Mouse (Mus musculus): ENCODE measurements at regions not wholly inside any gene's neighbourhood (a gene's known extent, or its start where the extent isn't known, plus 50 kb on each side); places are given as distances from the start of the nearest gene placed in this dataset.
A peak's percentile ranks its signal among the peaks of the same experiment; 100 is the strongest.

DNA sequence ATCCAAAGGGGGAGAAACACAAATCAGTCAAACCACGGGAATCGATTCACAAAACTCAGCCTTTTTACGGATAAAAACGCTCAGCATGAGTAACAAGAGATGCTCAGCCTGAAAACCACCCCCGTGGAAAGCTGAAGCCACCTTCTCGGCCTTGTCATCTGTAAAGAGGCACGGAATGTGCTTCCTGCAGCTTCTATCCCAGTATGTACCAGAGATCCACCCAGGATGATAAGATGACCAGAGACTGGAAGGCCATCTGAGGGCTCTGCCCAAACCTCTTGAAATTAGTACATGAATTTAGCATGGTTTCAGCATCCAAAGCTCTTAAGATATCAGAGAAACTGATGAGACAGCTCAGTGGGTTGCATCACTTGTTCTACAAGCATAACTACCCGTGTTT lies 149.0 kb upstream of the Mgmt start:
- H3K27me3 ChIP-seq (ENCODE audit: insufficient read depth, low read length) = no peaks in the 10 kb centered on the region
- no peaks in the 10 kb centered on the region for H3K4me1 ChIP-seq (ENCODE audit: insufficient read depth, low read length)
- H3K27ac ChIP-seq (ENCODE audit: low read length) = no peak overlapping the region
- no peak overlapping the region for H3K9ac ChIP-seq (replicated peaks; ENCODE audit: low read length)
- 75% methylated on average over 8 of the region's 8 CpGs for WGBS
- H3K4me2 ChIP-seq (replicated peaks; ENCODE audit: low read depth, low read length) = no peak overlapping the region
- no peak overlapping the region for H3K4me3 ChIP-seq (ENCODE audit: low read length)
- H3K9me3 ChIP-seq (ENCODE audit: low read length) = peaks cover 3% of the 10 kb centered on the region; the same call in 1 of the 2 replicates
- no peaks in the 10 kb centered on the region for H3K36me3 ChIP-seq (ENCODE audit: insufficient read depth, low read length)
- ATAC-seq (ENCODE audit: low FRiP score, low TSS enrichment) = no peak

DNA sequence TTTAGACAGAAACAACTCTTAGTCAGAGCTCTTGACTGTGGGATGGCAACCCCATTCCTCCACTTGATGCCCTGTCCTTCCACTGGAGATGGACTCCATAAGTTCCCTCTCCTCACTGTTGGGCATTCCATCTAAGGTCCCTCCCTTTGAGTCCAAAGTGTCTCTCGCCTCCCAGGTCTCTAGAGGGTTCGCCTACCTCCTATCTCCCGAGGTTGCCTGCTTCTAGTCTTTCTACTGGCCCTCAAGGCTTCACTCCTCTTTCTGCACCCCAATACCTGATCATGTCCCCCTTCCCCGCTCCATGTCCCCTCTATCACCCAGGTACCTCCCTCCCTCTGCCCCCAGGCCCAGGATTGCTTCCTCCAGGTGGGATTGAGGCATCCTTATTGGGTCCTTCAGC lies 142.9 kb upstream of the Mgmt start:
- Histone ChIP-seq H3K4me1 (ENCODE audit: insufficient read depth, low read length) (no peaks in the 10 kb centered on the region), H3K4me2 (replicated peaks; ENCODE audit: low read depth, low read length) (no peak overlapping the region), H3K9me3 (ENCODE audit: low read length) (no peaks in the 10 kb centered on the region), H3K4me3 (ENCODE audit: low read length) (no peak overlapping the region), H3K9ac (replicated peaks; ENCODE audit: low read length) (no peak overlapping the region), H3K27me3 (ENCODE audit: insufficient read depth, low read length) (no peaks in the 10 kb centered on the region), H3K27ac (ENCODE audit: low read length) (no peak overlapping the region), H3K36me3 (ENCODE audit: insufficient read depth, low read length) (no peaks in the 10 kb centered on the region)
- no peak for ATAC-seq (ENCODE audit: low FRiP score, low TSS enrichment)
- WGBS = 89% methylated on average over 4 of the region's 4 CpGs

DNA sequence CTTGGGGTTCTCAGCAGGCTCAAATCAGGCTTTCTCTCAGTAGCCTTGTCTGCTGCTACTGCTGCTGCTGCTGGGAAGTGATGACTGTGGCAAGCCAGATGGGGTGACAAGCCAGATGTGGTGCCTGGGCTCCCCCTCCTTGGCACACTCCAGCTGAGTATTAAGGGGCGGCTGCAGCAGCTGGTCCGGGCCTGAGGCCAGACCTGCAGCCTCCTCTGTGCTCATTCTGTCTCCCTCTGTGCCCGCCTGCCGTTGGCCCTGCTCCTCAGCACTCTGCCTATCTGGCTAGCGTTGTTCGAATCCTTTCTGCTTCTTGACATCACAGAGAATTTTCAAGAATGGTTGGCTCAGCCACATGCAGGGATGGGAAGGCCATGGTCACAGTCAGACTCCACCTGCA lies 139.6 kb upstream of the Mgmt start:
- no peaks in the 10 kb centered on the region for H3K9me3 ChIP-seq (ENCODE audit: low read length)
- H3K4me2 ChIP-seq (replicated peaks; ENCODE audit: low read depth, low read length) = no peak overlapping the region
- ATAC-seq (ENCODE audit: low FRiP score, low TSS enrichment) = no peak
- no peak overlapping the region for H3K27ac ChIP-seq (ENCODE audit: low read length)
- WGBS = 93% methylated on average over 6 of the region's 6 CpGs
- H3K9ac ChIP-seq (replicated peaks; ENCODE audit: low read length) = no peak overlapping the region
- H3K36me3 ChIP-seq (ENCODE audit: insufficient read depth, low read length) = no peaks in the 10 kb centered on the region
- H3K27me3 ChIP-seq (ENCODE audit: insufficient read depth, low read length) = peaks cover 7% of the 10 kb centered on the region
- H3K4me1 ChIP-seq (ENCODE audit: insufficient read depth, low read length) = no peaks in the 10 kb centered on the region
- H3K4me3 ChIP-seq (ENCODE audit: low read length) = no peak overlapping the region

GRCm38 (mm10) chr7:136765026-136765425 lies 129.4 kb upstream of the Mgmt start:
- peaks cover 6% of the 10 kb centered on the region; the same call in 1 of the 2 replicates for H3K27me3 ChIP-seq (ENCODE audit: insufficient read depth, low read length)
- WGBS = 28% methylated on average over 7 of the region's 7 CpGs
- H3K27ac ChIP-seq (ENCODE audit: low read length) = no peak overlapping the region
- no peak overlapping the region for H3K4me3 ChIP-seq (ENCODE audit: low read length)
- no peak overlapping the region for H3K4me2 ChIP-seq (replicated peaks; ENCODE audit: low read depth, low read length)
- no peak overlapping the region for H3K9ac ChIP-seq (replicated peaks; ENCODE audit: low read length)
- ATAC-seq (ENCODE audit: low FRiP score, low TSS enrichment) = no peak
- no peaks in the 10 kb centered on the region for H3K36me3 ChIP-seq (ENCODE audit: insufficient read depth, low read length)
- H3K9me3 ChIP-seq (ENCODE audit: low read length) = no peaks in the 10 kb centered on the region
- H3K4me1 ChIP-seq (ENCODE audit: insufficient read depth, low read length) = peaks cover 6% of the 10 kb centered on the region; the same call in 1 of the 2 replicates

GRCm38 (mm10) chr7:136767231-136767630 lies 127.2 kb upstream of the Mgmt start:
- WGBS = 53% methylated on average over 9 of the region's 9 CpGs
- H3K9me3 ChIP-seq (ENCODE audit: low read length) = no peaks in the 10 kb centered on the region
- no peaks in the 10 kb centered on the region for H3K36me3 ChIP-seq (ENCODE audit: insufficient read depth, low read length)
- no peak overlapping the region for H3K4me3 ChIP-seq (ENCODE audit: low read length)
- no peak for ATAC-seq (ENCODE audit: low FRiP score, low TSS enrichment)
- H3K4me2 ChIP-seq (replicated peaks; ENCODE audit: low read depth, low read length) = no peak overlapping the region
- H3K27me3 ChIP-seq (ENCODE audit: insufficient read depth, low read length) = peaks cover 6% of the 10 kb centered on the region; the same call in 1 of the 2 replicates
- H3K9ac ChIP-seq (replicated peaks; ENCODE audit: low read length) = no peak overlapping the region
- H3K4me1 ChIP-seq (ENCODE audit: insufficient read depth, low read length) = peaks cover 6% of the 10 kb centered on the region; the same call in 1 of the 2 replicates
- H3K27ac ChIP-seq (ENCODE audit: low read length) = no peak overlapping the region

- WGBS = 92% methylated on average over 11 of the region's 11 CpGs
- ATAC-seq (ENCODE audit: low FRiP score, low TSS enrichment) = no peak
Observed at GRCm38 (mm10) chr7:136780708-136781107, 113.7 kb upstream of the Mgmt start.

GRCm38 (mm10) chr7:136791162-136791561 lies 103.3 kb upstream of the Mgmt start:
- Histone ChIP-seq H3K27me3 (ENCODE audit: insufficient read depth, low read length) (no peaks in the 10 kb centered on the region), H3K9ac (replicated peaks; ENCODE audit: low read length) (no peak overlapping the region), H3K27ac (ENCODE audit: low read length) (no peak overlapping the region), H3K9me3 (ENCODE audit: low read length) (no peaks in the 10 kb centered on the region), H3K4me2 (replicated peaks; ENCODE audit: low read depth, low read length) (no peak overlapping the region), H3K4me1 (ENCODE audit: insufficient read depth, low read length) (0 out of 2 replicates have a peak, but pooled peaks cover 2% of the 10 kb centered on the region), H3K4me3 (ENCODE audit: low read length) (no peak overlapping the region), H3K36me3 (ENCODE audit: insufficient read depth, low read length) (no peaks in the 10 kb centered on the region)
- 37% methylated on average over 2 of the region's 2 CpGs for WGBS
- ATAC-seq (ENCODE audit: low FRiP score, low TSS enrichment) = no peak

More at GRCm38 (mm10) chr7:136780708-136781107, 113.7 kb upstream of the Mgmt start:
- no peaks in the 10 kb centered on the region for H3K36me3 ChIP-seq (ENCODE audit: insufficient read depth, low read length)
- H3K9ac ChIP-seq (replicated peaks; ENCODE audit: low read length) = no peak overlapping the region
- H3K4me1 ChIP-seq (ENCODE audit: insufficient read depth, low read length) = no peaks in the 10 kb centered on the region
- H3K27me3 ChIP-seq (ENCODE audit: insufficient read depth, low read length) = peaks cover 6% of the 10 kb centered on the region; the same call in 1 of the 2 replicates
- H3K4me2 ChIP-seq (replicated peaks; ENCODE audit: low read depth, low read length) = no peak overlapping the region
- no peak overlapping the region for H3K4me3 ChIP-seq (ENCODE audit: low read length)
- no peak overlapping the region for H3K27ac ChIP-seq (ENCODE audit: low read length)
- H3K9me3 ChIP-seq (ENCODE audit: low read length) = no peaks in the 10 kb centered on the region

DNA sequence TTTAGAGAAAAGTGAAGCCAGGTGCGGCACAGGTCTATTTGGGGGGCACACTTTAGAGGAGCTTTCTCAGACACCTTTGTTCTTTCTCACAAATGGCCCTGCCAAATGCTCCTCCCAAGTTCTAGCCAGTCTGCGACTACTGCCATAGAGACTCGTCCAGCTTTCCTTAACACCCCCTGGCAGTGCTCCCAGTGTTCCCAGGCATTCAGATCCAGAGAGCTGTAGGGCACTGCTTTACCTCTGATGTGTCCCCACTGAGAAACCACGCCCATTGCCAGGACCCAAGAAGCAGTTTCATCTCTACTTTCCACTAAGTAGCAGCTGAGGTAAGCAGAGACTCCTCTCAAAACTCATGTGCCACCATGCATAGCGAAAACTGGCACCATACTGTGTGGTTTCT lies 102.3 kb upstream of the Mgmt start:
- no peak for ATAC-seq (ENCODE audit: low FRiP score, low TSS enrichment)
- WGBS = 68% methylated on average over 5 of the region's 5 CpGs

DNA sequence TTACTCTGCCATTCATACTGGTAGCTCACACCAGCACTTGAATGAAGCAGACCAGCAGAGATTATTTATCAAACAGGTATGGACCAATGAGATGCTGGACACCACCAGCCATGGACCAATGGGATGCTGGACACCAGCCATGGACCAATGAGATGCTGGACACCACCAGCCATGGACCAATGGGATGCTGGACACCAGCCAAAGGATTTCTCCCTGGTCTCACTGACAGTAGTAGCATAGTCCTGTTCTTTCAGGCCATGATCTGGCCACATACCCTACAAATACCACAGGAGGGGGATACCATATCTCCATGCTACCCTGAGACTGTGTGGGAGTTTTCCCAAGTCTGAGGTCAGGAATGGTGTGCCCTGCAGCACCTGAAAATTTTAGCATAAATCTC lies 98.0 kb upstream of the Mgmt start:
- no peaks in the 10 kb centered on the region; the same call in 1 of the 2 replicates for H3K27me3 ChIP-seq (ENCODE audit: insufficient read depth, low read length)
- no peaks in the 10 kb centered on the region for H3K9me3 ChIP-seq (ENCODE audit: low read length)
- no peak overlapping the region for H3K4me3 ChIP-seq (ENCODE audit: low read length)
- H3K27ac ChIP-seq (ENCODE audit: low read length) = no peak overlapping the region
- H3K4me2 ChIP-seq (replicated peaks; ENCODE audit: low read depth, low read length) = no peak overlapping the region
- no peak for ATAC-seq (ENCODE audit: low FRiP score, low TSS enrichment)
- no peak overlapping the region for H3K9ac ChIP-seq (replicated peaks; ENCODE audit: low read length)
- peaks cover 8% of the 10 kb centered on the region; the same call in 1 of the 2 replicates for H3K4me1 ChIP-seq (ENCODE audit: insufficient read depth, low read length)
- H3K36me3 ChIP-seq (ENCODE audit: insufficient read depth, low read length) = no peaks in the 10 kb centered on the region

More for the DNA sequence above, 102.3 kb upstream of the Mgmt start:
- H3K27ac ChIP-seq (ENCODE audit: low read length) = no peak overlapping the region
- H3K36me3 ChIP-seq (ENCODE audit: insufficient read depth, low read length) = no peaks in the 10 kb centered on the region
- H3K4me2 ChIP-seq (replicated peaks; ENCODE audit: low read depth, low read length) = no peak overlapping the region
- no peaks in the 10 kb centered on the region for H3K9me3 ChIP-seq (ENCODE audit: low read length)
- no peaks in the 10 kb centered on the region for H3K27me3 ChIP-seq (ENCODE audit: insufficient read depth, low read length)
- H3K9ac ChIP-seq (replicated peaks; ENCODE audit: low read length) = no peak overlapping the region
- 0 out of 2 replicates have a peak, but pooled peaks cover 2% of the 10 kb centered on the region for H3K4me1 ChIP-seq (ENCODE audit: insufficient read depth, low read length)
- H3K4me3 ChIP-seq (ENCODE audit: low read length) = no peak overlapping the region

DNA sequence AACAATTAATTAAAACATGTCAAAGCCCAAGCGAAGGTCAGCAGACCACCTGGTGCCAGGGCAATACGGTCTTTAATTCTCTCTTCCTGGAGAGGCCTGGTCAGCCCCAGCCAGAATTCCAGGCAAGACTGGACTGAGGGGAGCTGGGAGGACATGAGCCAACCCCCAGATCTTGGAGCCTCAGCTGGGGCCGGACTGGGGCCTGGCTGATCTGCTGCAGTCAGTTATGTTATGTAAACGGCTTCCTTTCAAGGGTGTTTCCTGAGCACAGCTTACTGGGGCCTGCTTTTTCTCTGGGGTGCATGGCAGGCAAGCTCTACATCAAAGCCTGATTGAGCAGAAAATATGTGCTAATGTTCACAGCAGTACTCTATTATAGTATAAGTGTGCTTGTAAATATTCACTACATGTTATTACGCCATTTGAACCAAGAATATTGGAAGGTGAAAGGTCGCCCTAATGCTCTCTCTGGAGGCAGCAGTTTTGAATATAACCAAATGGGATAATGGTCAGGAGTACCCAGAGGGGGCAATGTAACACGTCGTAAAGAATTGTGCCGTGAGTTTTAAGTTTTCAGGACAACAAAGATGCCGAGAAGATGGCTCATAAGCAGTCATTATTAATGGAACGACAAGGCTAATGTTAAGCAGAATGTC lies 96.5 kb upstream of the Mgmt start:
- ATAC-seq (ENCODE audit: low FRiP score, low TSS enrichment) = 0 out of 2 replicates have a peak, but pooled peaks have one; percentile 39
- no peak overlapping the region for H3K27ac ChIP-seq (ENCODE audit: low read length)
- 37% methylated on average over 11 of the region's 11 CpGs for WGBS

More for the DNA sequence above, 96.5 kb upstream of the Mgmt start:
- no peaks in the 10 kb centered on the region; the same call in 1 of the 2 replicates for H3K27me3 ChIP-seq (ENCODE audit: insufficient read depth, low read length)
- no peaks in the 10 kb centered on the region for H3K9me3 ChIP-seq (ENCODE audit: low read length)
- peaks cover 8% of the 10 kb centered on the region; the same call in 1 of the 2 replicates for H3K4me1 ChIP-seq (ENCODE audit: insufficient read depth, low read length)
- H3K4me2 ChIP-seq (replicated peaks; ENCODE audit: low read depth, low read length) = no peak overlapping the region
- H3K9ac ChIP-seq (replicated peaks; ENCODE audit: low read length) = no peak overlapping the region
- no peak overlapping the region for H3K4me3 ChIP-seq (ENCODE audit: low read length)
- no peaks in the 10 kb centered on the region for H3K36me3 ChIP-seq (ENCODE audit: insufficient read depth, low read length)

All from kidney, embryonic 16.5 days (tissue).